Mouse (Mus musculus) limb, embryonic 15.5 days (tissue): ENCODE measurements at regions not wholly inside any gene's neighbourhood (a gene's known extent, or its start where the extent isn't known, plus 50 kb on each side); places are given as distances from the start of the nearest gene placed in this dataset.

Experiments
- ATAC-seq: fragments of 200-750 bp; cut with Nextera tagmentation; 2 replicates; pipeline ENCODE4 v1.8.0; 2017; ENCODE audit warnings: low read depth, moderate TSS enrichment; ENCODE audit not compliant: insufficient number of reproducible peaks, low FRiP score, low TSS enrichment
- H3K27ac ChIP-seq: fragments of 300-500 bp; sonication (generic); 2 replicates; pipeline ENCODE4 v1.5.1; 2015; ENCODE audit warnings: moderate library complexity, mild to moderate bottlenecking, inconsistent platforms
- H3K27me3 ChIP-seq: fragments of 300-500 bp; sonication (generic); 2 replicates; pipeline ENCODE4 v1.6.1; 2015; ENCODE audit warnings: inconsistent platforms
- H3K36me3 ChIP-seq: fragments of 300-500 bp; sonication (generic); 2 replicates; pipeline ENCODE4 v1.6.1; 2015; ENCODE audit warnings: inconsistent platforms
- H3K4me1 ChIP-seq: fragments of 300-500 bp; sonication (generic); 2 replicates; pipeline ENCODE4 v1.6.1; 2015; ENCODE audit warnings: inconsistent platforms
- H3K4me2 ChIP-seq: fragments of 300-500 bp; sonication (generic); 2 replicates; pipeline ENCODE4 v1.6.1; 2015; ENCODE audit warnings: mild to moderate bottlenecking, inconsistent platforms
- H3K4me3 ChIP-seq: fragments of 300-500 bp; sonication (generic); 2 replicates; pipeline ENCODE4 v1.5.1; 2015; ENCODE audit warnings: mild to moderate bottlenecking, inconsistent platforms
- H3K9ac ChIP-seq: fragments of 300-500 bp; sonication (generic); 2 replicates; pipeline ENCODE4 v1.6.1; 2015; ENCODE audit warnings: inconsistent platforms
- H3K9me3 ChIP-seq: fragments of 300-500 bp; sonication (generic); 2 replicates; pipeline ENCODE4 v1.6.1; 2016; ENCODE audit warnings: inconsistent platforms
- WGBS: fragments of 180-500 bp; shearing (Covaris S2); methylation state at CpG from one replicate; pipeline ENCODE4 v1.1.7; 2015; 5-methylcytosine and 5-hydroxymethylcytosine counted together

DNA sequence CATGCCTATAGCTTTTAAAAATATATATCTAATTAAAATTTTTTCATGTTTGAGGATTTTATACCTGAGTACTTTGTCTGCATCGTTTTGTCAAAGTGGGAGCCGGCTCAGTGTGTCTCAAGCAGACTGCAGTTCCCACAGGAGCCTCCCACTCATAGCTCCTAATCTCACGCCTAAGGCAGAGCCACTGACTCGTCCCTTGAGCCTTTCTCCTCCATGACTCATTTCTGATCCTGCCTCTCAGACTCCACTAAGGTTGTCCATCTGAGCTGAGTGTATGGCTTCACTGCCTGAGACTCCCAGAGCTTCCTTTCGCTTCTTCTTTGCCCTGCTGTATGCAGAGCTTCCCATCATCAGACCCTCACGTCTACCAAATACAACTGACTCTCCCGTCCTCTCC lies 98.8 kb downstream of the Efnb2 start:
- Histone ChIP-seq H3K4me3 (no peak overlapping the region), H3K4me1 (0 out of 2 replicates have a peak, but pooled peaks cover 3% of the 10 kb centered on the region), H3K27ac (no peak overlapping the region), H3K27me3 (no peaks in the 10 kb centered on the region), H3K4me2 (no peak overlapping the region), H3K36me3 (no peaks in the 10 kb centered on the region), H3K9me3 (no peaks in the 10 kb centered on the region), H3K9ac (no peak overlapping the region)
- WGBS, result 74% methylated on average over 7 of the region's 7 CpGs
- no peak for ATAC-seq

DNA sequence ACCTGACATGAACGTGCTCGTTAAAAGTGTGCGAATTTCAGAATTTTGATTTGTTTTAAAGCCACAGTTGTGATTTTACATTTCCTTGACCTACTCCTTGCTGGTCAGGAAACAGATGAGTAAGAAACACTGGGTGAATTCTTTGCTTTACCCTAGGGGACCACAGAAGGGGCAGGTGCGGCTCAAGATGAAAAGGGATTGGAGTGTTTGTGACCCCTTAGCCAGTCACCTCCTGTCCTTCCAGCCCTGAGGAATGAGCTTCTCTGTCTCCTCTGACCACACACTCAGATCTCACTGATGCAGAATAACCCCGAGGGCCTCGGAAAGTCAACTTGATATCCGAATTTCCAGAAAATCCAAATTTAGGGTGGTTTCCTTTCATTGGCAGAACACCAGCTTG lies 103.0 kb downstream of the Efnb2 start:
- Histone ChIP-seq H3K4me2 (no peak overlapping the region), H3K9me3 (no peaks in the 10 kb centered on the region), H3K27me3 (no peaks in the 10 kb centered on the region), H3K27ac (no peak overlapping the region), H3K36me3 (no peaks in the 10 kb centered on the region), H3K4me1 (peaks cover 12% of the 10 kb centered on the region), H3K4me3 (no peak overlapping the region), H3K9ac (no peak overlapping the region)
- ATAC-seq, result no peak
- 66% methylated on average over 7 of the region's 7 CpGs for WGBS

DNA sequence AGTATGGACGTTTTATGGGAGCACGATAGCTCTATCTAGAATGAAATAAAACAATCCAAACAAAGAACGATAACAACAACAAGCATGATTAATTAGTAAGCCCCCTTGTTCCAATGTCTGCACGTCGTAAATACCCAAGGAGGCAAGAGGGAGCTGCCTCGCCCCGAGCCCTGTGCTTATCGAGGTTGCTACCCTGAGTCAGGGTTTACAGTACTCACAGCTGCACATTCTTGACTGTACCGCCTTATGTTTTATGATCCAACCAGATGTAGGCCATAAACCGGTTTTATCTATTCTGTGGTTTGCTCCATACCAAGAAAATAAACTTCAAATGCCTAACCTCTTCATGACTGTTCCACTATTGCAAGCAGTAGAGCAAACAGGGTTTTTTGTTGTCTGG lies 104.9 kb downstream of the Efnb2 start:
- ATAC-seq, result no peak
- WGBS, result 22% methylated on average over 10 of the region's 10 CpGs
- H3K27me3 ChIP-seq, result no peaks in the 10 kb centered on the region

DNA sequence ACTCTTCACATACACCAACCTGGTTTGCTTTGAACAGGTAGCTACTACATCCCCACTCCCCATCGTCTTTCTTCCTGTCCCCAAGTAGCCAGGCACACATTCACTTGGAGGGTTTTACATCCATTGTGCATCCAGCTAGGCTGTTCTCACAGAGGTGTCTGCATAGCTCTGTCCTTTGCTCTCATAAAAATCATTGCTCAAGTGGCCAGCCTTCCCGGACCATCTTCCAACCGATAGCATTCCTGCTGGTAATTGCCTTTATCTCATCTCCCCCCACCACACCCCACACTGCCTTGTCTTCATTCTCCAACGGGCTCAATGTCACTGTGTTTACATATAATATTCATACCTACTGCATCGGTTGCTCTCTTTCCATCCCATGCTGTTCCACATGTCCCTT lies 106.4 kb downstream of the Efnb2 start:
- ATAC-seq, result no peak
- Histone ChIP-seq H3K4me1 (peaks cover 12% of the 10 kb centered on the region), H3K27me3 (no peaks in the 10 kb centered on the region), H3K4me3 (no peak overlapping the region), H3K9ac (no peak overlapping the region), H3K27ac (no peak overlapping the region), H3K4me2 (no peak overlapping the region), H3K36me3 (no peaks in the 10 kb centered on the region), H3K9me3 (no peaks in the 10 kb centered on the region)
- WGBS, result 91% methylated on average over 5 of the region's 5 CpGs

More for the DNA sequence above, 104.9 kb downstream of the Efnb2 start:
- peaks cover 12% of the 10 kb centered on the region for H3K4me1 ChIP-seq
- no peaks in the 10 kb centered on the region for H3K9me3 ChIP-seq
- no peaks in the 10 kb centered on the region for H3K36me3 ChIP-seq
- no peak overlapping the region for H3K4me3 ChIP-seq
- H3K27ac ChIP-seq, result no peak overlapping the region
- H3K9ac ChIP-seq, result no peak overlapping the region
- H3K4me2 ChIP-seq, result no peak overlapping the region

DNA sequence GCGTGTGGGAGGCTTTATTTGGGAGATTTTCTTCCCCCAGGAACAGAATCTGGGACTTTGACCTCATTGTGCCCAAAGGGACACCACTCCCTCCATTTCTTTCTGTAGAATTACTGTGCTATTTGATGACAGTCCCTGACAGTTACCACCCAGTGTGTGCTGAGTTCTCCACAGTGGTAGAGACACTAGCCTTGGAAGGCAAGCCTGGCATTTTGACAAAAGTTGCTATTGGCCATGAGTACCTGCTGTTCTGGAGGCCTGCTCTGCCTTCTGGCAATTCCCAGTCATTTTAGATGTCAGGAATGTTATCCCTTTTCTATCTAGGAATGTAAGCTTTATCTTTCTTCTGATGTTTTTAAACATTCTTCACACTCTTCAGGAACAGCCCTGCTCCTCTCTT lies 108.3 kb downstream of the Efnb2 start:
- H3K27ac ChIP-seq, result no peak overlapping the region
- no peak overlapping the region for H3K4me3 ChIP-seq
- 91% methylated on average over 1 of the region's 1 CpGs for WGBS
- no peak overlapping the region for H3K4me2 ChIP-seq
- no peak for ATAC-seq
- H3K4me1 ChIP-seq, result peaks cover 12% of the 10 kb centered on the region
- no peaks in the 10 kb centered on the region for H3K27me3 ChIP-seq
- no peaks in the 10 kb centered on the region for H3K36me3 ChIP-seq
- no peak overlapping the region for H3K9ac ChIP-seq
- no peaks in the 10 kb centered on the region for H3K9me3 ChIP-seq

DNA sequence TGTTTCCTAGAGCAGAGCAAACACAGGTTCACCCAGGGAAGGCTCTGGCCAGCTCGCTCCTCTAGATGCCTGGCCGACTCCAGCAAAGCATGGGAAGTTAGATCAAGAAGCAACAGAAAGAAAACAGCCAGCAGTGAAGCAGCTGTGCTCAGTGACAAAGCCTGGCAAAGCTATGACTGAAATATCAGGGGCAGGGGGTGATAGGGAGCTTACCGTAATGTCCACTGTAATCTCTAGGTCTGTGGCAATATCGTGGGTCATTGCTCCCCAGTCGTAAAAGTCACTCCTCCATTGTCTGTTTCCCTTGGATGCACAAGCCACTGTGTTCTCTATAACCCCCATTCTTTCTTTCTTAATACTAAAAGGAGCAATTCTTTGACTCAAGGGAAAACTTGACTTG lies 124.4 kb downstream of the Efnb2 start:
- 75% methylated on average over 5 of the region's 5 CpGs for WGBS

DNA sequence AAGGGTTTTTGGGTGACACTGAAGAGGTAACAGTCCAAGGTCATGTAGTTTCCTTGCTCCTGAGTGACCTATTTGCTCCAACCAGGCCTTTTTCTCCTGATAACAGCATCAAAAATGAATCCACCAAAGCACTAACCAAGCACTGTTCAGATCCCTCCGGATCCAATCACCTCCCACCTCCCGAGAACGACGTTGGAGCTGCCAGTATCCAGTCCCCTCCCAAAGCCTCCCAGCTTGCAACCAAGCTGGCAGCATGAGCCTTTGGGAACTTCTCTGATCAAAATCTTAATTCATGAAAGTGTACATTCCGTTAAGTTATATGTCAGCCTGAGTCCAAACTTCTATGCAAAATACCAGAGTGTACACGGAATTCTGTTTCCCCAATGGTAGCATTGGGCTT lies 126.3 kb downstream of the Efnb2 start:
- WGBS, result 51% methylated on average over 6 of the region's 6 CpGs
- no peak overlapping the region for H3K9ac ChIP-seq
- no peak overlapping the region for H3K27ac ChIP-seq
- no peaks in the 10 kb centered on the region for H3K9me3 ChIP-seq
- ATAC-seq, result no peak
- H3K36me3 ChIP-seq, result no peaks in the 10 kb centered on the region
- no peaks in the 10 kb centered on the region for H3K4me1 ChIP-seq
- H3K4me3 ChIP-seq, result no peak overlapping the region
- H3K4me2 ChIP-seq, result no peak overlapping the region
- H3K27me3 ChIP-seq, result no peaks in the 10 kb centered on the region

More for the DNA sequence above, 124.4 kb downstream of the Efnb2 start:
- Histone ChIP-seq H3K4me2 (no peak overlapping the region), H3K4me1 (no peaks in the 10 kb centered on the region), H3K36me3 (no peaks in the 10 kb centered on the region), H3K27ac (no peak overlapping the region), H3K9ac (no peak overlapping the region), H3K27me3 (no peaks in the 10 kb centered on the region), H3K4me3 (no peak overlapping the region), H3K9me3 (no peaks in the 10 kb centered on the region)
- ATAC-seq, result no peak

DNA sequence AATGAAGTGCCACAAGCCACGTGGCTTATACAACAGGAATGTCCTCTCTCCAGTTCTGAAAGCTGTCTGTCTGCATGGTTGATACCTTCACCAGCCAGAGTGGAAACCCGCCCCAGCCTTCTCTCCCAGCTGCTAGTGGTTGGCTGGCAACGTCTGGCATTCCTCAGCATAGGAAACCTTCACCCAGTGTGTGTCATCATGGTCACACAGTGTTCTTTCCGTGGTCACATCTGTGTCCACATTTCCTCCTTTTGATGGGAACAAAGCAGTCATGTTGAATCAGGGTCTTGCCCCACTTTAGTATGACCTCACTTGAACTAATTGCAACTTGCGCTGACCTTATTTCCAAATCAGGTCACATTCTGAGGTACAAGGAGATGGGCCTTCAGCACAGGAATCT lies 128.1 kb downstream of the Efnb2 start:
- no peak overlapping the region for H3K27ac ChIP-seq
- H3K4me2 ChIP-seq, result no peak overlapping the region
- no peaks in the 10 kb centered on the region for H3K27me3 ChIP-seq
- H3K9ac ChIP-seq, result no peak overlapping the region
- H3K36me3 ChIP-seq, result no peaks in the 10 kb centered on the region
- H3K4me3 ChIP-seq, result no peak overlapping the region
- WGBS, result 77% methylated on average over 5 of the region's 5 CpGs
- H3K9me3 ChIP-seq, result no peaks in the 10 kb centered on the region
- H3K4me1 ChIP-seq, result no peaks in the 10 kb centered on the region
- no peak for ATAC-seq

DNA sequence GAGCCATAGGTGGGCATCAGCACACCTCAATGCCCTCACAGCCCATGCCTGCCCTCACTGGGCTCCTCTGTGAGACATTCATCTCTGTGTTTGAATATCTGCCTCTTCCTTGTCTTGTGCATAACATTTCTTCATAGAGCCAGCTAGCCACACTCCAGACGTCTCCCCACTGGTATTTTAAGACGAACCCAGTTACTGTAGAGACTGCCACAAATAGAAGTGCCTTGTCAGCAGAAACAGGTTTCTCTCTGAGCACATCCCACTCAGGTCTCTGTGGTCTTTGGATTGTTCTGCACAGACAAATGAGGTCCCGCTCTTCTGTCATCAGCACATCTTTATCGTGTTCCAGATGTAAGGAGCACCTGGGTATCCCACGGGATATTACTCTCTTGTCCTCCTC lies 130.5 kb downstream of the Efnb2 start:
- Histone ChIP-seq H3K9ac (no peak overlapping the region), H3K9me3 (no peaks in the 10 kb centered on the region), H3K4me3 (no peak overlapping the region), H3K27ac (no peak overlapping the region), H3K27me3 (no peaks in the 10 kb centered on the region), H3K4me1 (no peaks in the 10 kb centered on the region), H3K4me2 (no peak overlapping the region), H3K36me3 (no peaks in the 10 kb centered on the region)
- no peak for ATAC-seq
- 57% methylated on average over 5 of the region's 5 CpGs for WGBS

DNA sequence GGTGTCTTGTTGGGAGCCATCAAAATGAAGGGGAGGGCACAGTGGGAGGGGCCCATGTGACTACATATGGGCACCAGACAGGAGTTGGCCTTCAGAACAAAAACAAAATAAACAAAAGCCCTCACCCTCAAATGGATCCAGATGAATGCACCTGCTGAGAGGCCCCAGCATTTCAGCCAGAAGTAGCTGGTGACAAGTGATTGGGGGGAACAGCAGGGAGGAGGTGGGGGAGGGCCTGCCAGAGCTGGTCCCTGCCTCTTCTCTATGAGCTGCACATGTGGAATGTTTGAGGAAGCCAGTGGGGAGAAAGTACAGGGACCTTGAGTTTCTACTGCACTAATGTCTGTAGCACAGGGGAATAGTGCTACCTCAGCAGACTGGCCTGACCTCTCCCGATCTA lies 139.5 kb downstream of the Efnb2 start:
- Histone ChIP-seq H3K27me3 (no peaks in the 10 kb centered on the region), H3K4me2 (no peak overlapping the region), H3K4me1 (no peaks in the 10 kb centered on the region; the same call in 1 of the 2 replicates), H3K36me3 (no peaks in the 10 kb centered on the region), H3K9ac (no peak overlapping the region), H3K4me3 (no peak overlapping the region), H3K9me3 (no peaks in the 10 kb centered on the region), H3K27ac (no peak overlapping the region)
- no peak for ATAC-seq
- WGBS, result 77% methylated on average over 1 of the region's 1 CpGs

DNA sequence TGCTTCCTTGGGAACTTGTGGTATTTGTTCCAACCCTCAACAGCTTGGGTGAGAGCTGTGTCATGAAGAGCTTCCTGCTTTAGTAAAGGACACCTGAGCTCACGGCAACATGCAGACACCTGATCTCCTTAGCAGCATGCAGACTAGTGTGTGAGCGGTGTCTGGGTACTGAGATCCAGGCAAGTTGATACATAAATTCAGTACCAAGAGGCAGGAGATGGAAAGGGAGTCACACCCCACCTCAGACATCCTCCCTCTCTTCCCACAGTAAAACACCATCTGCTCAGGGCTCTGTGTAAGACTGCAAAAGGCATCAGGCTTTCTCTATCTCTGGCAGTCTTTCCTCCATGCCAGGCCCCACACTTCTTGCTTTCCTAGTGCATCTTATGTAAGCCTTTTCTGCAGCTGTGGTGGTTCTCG lies 141.3 kb downstream of the Efnb2 start:
- ATAC-seq, result no peak
- no peak overlapping the region for H3K9ac ChIP-seq
- H3K4me1 ChIP-seq, result no peaks in the 10 kb centered on the region; the same call in 1 of the 2 replicates
- no peak overlapping the region for H3K4me2 ChIP-seq
- H3K27me3 ChIP-seq, result no peaks in the 10 kb centered on the region
- no peaks in the 10 kb centered on the region for H3K9me3 ChIP-seq
- 74% methylated on average over 3 of the region's 3 CpGs for WGBS
- no peak overlapping the region for H3K27ac ChIP-seq
- no peak overlapping the region for H3K4me3 ChIP-seq
- no peaks in the 10 kb centered on the region for H3K36me3 ChIP-seq

DNA sequence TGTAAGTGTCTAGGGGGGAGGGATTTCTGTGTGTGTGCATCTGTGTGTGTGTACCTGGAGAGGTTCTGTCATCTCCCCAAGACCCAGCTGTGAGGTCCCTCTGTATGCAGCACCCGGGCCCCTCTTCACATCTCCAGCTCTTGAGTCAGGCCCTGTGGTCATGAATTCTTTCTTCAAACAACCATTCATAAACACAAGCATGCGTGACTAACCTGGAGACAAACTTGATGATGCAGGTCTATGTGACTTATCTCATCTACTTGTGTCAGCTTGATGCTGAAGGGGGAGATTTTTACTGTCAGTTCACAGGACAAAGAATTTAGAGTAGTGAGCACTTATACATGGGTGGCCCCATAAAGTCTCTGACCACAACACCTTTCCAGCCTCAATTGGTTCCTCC lies 143.4 kb downstream of the Efnb2 start:
- no peaks in the 10 kb centered on the region; the same call in 1 of the 2 replicates for H3K4me1 ChIP-seq
- no peaks in the 10 kb centered on the region for H3K27me3 ChIP-seq
- no peak overlapping the region for H3K4me3 ChIP-seq
- ATAC-seq, result no peak
- no peak overlapping the region for H3K27ac ChIP-seq
- H3K9ac ChIP-seq, result no peak overlapping the region
- no peaks in the 10 kb centered on the region for H3K36me3 ChIP-seq
- no peaks in the 10 kb centered on the region for H3K9me3 ChIP-seq
- WGBS, result 66% methylated on average over 2 of the region's 2 CpGs
- no peak overlapping the region for H3K4me2 ChIP-seq

DNA sequence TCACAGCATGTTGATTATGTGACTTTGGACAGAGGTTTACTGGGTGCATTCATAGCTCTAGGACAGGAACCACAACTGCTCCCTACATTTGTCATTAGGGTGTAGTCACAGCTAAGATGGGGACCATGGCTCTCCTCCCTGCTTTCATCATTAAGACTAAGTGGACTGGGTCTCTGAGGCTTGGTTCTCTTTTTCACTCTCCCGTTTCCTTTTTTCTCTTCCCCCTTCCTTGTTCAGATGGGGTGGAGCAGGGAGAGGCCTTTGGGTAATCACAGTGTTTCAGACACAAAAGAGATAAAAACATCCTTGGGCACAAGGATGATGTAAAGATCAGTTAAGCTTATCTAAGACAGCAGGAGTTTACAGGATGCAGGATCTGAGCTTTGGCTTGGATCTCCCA lies 144.8 kb downstream of the Efnb2 start:
- WGBS, result 67% methylated on average over 1 of the region's 1 CpGs

More for the DNA sequence above, 144.8 kb downstream of the Efnb2 start:
- Histone ChIP-seq H3K4me1 (no peaks in the 10 kb centered on the region), H3K36me3 (no peaks in the 10 kb centered on the region), H3K9me3 (no peaks in the 10 kb centered on the region), H3K27ac (no peak overlapping the region), H3K27me3 (no peaks in the 10 kb centered on the region), H3K4me3 (no peak overlapping the region), H3K9ac (no peak overlapping the region), H3K4me2 (no peak overlapping the region)
- ATAC-seq, result no peak
